Mouse (Mus musculus): ENCODE results near the gene Pmel.

- TF ChIP-seq POLR2A (IDR thresholded peaks at IDR 0.05; ENCODE audit: control insufficient read depth, extremely low read depth, insufficient read depth, low read length, poor library complexity): peak; percentile 27; the same call in 1 of the 2 replicates
- no peak for TF ChIP-seq CTCF (IDR thresholded peaks at IDR 0.05; ENCODE audit: borderline replicate concordance, control insufficient read depth, extremely low read depth, insufficient read depth, low read length, poor library complexity)
Observed at GRCm38 (mm10) chr10:128743791-128744191, 39.8 kb downstream of the Pmel start.

Measured in thymus, adult 2 months (tissue).